Mouse (Mus musculus) lung, postnatal 4 days (tissue): Measurements from ENCODE around the gene Olfr70.

ENCODE experiments used
- DNase-seq, 2 experiments: peaks; one replicate each; pipeline ENCODE4 v3.0.0; 2021

Olfr70 gene

DNA sequence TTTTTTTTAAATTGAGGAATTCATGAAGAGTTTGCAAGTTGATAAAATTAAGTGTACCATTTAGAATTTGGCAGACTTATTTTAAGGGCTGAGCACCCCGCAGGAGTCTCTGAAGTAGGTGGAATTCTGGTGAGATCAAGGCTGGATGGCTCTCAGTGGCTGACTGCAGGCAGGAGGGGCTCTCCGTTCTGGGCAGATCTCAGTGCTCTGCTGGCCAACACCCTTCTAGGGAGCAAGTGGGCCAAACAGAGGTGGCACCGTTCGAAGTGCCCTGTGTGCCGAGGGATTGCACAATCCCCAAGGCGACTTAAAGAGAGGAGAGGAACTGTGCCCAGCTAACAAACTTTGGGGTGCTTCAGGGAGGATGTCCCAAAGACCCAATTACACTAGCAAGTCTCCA lies 9.3 kb upstream of the Olfr70 start, which contains the start of gene Olfr71:
Gene Olfr71 (minus strand): TSS at position 387 of the 400 bp plus-strand sequence.
- peak; percentile 52 to 88 for DNase-seq

DNA sequence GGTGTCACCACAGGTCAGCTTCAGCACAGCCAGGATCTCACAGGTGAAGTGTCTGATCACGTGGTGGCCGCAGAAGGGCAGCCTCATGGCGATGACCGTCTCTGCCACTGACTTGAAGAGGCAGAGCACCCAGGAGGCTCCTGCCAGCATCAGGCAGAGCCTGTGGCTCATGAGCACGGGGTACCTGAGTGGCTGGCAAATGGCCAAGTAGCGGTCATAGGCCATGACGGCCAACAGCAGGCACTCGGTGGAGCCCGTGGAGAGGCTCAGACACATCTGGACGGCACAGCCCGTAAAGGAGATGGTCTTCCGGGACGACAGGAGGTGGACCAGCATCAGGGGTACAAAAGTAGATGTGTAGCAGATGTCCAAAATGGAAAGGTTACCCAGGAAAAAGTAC lies 5.4 kb upstream of the Olfr70 start:
- DNase-seq, result no peak

DNA sequence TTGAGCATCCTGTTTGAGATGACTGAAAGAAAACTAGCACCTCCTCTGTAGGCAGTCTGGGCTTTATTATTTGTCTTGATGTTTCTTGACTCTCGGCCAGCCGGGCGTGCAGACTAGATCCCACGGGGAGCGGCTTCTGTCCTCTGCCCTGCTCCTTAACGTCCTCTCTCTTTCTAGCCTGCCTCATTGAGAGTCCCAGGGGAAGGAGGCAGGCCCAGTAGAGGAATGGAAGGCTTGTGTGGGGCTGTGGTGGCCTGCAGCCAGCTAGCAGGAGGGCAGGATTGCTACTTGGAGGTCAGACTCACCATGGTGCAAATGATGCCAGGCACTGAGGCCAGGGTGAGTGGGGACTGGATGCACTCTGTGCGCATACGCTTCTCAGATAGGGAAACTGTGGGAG lies 3.2 kb upstream of the Olfr70 start:
- DNase-seq, result peak in 1 of 2 experiments; percentile 64

DNA sequence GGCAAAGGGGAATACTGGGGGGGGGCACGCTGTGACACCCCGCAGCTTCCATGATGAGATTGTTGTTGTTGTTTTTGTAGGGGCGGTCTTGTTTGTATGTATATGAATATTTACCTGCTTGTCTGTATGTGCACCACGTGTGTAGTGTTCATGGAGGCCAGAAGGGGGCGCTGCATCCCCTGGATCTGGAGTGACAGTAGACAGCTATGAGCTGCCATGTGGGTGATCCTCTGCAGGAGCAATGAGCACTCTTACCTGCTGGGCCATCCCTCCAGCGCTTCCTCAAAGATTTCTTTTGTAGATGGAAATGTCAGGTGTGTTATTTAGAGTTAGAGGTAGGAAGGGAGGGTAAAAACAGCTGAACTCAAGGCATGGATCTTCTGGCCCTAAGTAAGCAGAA lies 2.8 kb upstream of the Olfr70 start:
- DNase-seq, result no peak

DNA sequence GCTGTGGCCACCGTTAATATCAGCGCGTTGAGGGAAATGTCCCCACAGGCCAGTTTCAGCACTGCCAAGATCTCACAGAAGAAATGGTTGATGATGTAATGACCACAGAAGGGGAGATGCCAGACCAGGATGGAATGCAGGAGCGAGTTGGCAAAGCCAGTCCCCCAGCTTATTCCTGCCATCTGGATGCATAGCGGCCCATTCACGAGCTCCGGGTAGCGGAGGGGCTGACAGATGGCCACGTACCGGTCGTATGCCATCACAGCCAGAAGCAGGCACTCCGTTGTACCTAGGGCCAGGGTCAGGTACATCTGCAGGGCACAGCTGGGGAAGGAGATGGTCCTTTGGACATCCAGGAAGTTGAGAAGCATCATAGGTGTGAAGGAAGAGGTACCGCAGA lies 4.0 kb downstream of the Olfr70 start:
- DNase-seq, result no peak

DNA sequence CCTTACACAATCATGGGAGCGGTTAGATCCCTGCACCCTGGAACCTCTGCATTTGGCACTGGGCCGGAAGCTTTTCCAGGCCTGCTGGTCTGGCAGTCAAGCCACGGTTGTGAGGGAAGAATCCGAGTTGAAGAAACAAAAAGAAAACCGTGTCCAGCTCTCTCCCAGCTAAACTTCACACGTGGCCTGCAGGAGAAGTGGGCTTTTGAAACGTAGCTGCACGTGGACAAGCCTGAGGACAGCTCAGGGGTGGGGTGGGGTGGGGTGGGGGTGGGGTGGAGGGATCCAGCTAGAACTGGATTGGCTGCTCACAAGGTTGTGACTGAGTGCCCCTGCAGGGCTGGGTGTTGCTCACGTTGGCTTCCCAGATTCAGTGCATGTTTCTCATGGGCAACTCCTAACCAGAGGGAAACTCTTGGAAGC lies 5.3 kb downstream of the Olfr70 start:
- DNase-seq, result peak; percentile 53 to 74

DNA sequence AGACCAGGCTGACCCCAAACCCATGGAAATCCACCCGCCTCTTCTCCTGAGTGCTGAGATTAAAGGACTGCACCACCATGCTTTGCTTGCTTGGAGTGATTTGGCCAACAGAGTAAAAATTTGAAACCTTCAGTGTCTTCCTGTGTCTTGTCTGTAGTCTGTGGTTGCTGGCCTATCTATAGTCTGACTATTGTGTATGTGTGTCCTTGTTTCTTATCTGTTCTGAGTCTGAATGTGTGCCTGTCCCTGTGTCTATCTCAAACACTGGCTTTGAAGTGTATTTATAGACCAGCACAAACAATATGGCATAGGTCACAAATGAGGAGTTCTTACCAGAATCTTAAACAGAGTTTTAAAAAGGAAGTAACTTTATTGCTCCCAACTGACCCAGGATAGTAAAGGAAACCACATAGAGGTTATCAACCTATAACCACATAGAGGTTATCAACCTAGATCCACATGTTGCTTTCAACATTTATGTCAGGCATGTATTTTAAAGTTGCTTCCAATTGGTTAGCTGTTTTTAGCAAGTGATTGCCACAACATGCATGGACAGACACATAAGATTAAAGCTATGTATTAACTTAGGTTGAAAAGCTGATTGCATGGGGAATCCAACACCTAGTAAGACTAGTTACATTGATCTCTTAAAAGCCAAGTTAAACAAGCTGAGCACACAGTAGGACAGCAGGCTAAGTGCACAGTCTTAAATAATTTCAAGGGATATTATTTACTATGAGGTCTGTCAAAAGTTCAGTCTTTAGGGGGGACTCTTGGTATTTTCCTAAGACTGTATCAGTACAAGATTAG lies 6.0 kb downstream of the Olfr70 start:
- DNase-seq, result no peak

DNA sequence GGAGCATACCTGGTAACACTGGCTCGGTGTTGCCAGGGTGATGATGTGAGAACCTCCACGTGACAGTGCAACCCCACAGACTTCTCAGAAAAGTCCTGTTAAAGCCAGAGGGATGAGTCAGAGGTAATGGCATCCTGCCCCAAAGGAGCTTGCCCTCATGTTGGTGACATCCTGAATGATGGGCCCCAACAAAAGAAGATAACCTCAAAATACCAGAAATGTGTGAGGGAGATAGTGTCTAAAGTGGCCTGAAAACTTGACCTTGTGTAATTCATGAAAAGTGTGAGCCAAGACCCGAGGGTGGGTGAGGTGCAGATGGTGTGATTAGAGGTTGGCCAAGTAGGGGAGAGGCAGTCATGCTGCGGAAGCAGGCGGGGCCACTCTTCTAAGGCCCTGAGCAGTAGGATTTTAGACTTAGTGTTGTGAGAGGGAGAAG lies 6.8 kb downstream of the Olfr70 start:
- DNase-seq, result peak in 1 of 2 experiments; percentile 63

DNA sequence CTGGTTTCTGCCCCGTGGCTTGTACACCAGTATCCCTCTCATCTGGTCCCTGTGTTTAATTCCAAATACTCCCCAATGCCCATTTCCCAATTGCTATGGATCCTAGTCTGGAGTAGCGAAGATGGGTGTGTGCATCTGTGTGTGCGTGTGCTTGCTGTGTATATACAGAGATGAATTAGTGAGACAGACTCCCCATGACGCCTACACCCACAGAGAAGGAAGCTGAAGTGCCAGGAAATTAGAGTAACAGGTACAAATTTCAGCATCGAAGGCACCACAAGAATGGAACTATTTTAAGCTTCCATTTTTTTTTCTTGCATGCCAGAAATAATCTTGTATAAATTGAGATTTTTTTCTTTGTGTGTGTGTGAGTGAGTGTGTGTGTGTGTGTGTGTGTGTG lies 9.6 kb downstream of the Olfr70 start:
- no peak for DNase-seq

DNA sequence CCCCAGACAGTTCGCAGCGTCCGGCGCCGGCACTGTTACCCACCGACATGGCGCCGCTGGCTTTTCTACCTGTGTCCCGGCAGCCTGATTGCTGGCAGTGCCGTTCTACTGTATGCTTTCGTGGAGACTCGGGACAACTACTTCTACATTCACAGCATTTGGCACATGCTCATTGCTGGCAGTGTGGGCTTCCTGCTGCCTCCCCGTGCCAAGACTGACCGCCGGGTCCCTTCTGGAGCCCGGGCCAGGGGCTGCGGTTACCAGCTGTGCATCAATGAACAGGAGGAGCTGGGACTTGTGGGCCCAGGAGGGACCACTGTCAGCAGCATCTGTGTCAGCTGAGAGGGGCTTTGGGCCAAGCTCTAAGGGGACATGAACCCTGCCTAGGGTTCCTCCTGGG lies 10.6 kb downstream of the Olfr70 start:
- DNase-seq, result no peak

DNA sequence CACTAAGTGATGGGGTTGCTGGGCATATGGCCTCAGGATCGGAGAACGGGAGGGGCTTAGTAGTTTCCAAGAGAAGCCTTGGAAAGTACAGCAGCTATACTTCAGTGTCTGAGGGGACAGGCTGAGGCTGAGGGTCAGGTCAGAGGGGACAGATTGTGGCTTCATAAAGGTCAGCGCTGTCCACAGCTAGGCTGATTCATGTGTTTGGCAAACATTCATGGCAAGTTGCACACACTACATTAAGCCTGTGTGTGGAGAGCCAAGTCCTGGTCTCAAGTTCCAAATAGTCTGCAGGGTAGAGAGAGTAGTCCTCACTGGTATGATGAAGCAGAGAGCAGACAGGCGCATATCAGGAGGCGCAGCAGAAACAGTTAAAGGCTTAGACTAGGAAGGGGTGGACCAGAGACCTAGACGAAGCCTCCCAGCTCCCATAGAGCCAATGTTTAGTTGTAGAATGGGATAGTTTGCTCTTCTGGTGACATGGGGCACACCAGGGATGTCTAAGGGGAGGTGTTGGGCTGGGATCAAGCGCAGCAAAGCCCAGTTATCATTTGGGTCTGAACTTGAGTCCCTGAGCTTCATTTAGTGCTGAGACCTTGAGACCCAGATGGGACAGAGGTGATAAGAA lies 21.1 kb downstream of the Olfr70 start:
- peak in 1 of 2 experiments; percentile 22 for DNase-seq

DNA sequence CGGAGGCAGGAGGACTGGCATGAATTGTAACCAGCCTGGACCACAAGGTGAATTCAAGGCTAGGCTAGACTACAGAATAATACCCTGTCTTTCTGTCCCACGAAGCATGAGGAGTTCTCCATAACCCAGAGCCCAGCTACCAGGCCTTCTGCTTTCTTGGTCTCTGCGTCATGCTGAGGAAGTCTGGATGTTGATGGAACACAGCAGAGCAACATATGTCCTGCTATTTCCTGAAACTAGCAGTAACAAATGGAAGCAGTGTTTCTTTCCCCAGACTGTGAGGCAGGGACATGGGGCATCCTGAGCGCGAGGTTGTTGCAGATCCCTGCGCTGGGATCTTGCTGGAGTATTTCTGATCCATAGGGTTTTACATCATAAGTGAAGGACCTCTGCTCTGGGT lies 22.1 kb downstream of the Olfr70 start:
- DNase-seq, result peak in 1 of 2 experiments; percentile 14

DNA sequence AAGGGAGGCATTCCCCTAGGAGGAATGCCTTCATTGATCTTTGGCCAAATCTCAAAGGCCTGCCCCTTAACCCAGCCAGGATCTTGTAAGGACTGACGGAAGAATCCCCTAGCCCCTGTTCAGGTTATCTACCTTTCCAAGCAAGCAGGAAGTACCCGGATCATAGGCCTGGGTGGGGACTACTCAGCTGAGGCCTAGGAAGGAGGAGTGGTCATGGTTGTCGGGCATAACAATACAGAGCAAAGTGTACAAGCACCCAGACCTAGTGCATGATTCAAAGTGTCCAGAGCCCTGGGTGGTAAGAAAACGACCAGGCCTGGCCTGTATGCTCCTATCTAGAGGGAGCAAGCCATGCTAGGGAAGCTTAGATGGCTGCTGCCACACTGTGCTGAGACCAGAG lies 25.0 kb downstream of the Olfr70 start:
- DNase-seq, result peak in 1 of 2 experiments; percentile 11

DNA sequence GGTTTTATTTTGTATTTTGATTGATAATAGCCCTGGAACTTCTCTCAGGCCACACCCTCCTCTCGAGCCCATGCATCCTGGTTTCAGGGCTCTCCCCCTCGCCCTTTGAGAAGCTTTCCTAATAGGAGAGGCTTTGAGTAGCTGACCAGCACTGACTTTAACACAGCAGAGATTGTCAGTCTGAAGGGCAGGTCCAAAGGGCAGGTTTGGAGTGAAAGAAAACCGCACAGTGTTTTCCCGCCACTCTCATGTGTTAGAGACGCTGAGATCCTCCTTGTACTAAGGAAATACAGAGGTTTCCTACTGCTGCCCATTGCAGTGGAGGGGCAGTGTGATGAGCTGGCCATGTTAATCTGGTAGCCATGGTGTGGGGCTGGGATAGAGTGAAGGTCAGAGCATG lies 25.6 kb downstream of the Olfr70 start:
- no peak for DNase-seq

DNA sequence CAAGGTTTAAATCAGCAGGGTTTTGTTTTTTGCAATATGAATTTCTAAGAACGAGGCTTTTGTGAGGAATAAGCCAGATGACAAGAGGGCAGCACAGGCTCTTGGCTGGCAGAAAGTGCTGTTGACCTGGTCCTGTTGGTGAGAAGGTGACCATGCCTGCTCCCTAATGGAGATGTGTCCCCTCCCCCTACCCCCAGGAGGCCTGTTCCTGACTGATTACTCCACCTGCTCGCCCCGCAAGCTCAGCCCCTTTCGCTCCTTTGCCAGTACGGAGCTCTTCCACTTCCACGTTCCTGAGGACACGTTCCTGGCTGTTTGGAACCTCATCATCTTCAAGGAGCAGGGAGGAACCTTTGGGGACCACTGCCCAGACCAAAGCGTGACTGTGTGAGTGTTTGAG lies 26.9 kb downstream of the Olfr70 start:
- peak in 1 of 2 experiments; percentile 44 for DNase-seq

DNA sequence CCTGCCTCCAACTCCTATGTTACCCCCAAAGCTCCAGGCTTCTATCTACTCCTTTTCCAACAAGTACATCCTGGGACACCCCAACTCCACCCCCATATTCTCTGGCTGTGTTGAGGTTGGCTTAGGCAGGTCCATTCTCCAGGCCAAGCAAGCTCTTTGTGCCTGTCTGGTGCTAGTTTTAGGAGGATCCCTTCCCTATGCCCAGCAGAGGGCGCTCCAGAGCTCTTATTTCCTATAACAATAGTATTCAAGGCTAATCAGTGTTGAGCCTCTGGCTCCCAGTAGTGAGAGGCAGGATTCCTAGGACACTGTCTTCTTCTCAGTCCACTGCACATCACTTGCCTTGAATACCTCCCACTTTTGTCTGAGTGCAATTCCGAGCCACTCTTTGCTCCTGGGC lies 28.5 kb downstream of the Olfr70 start:
- DNase-seq, result peak; percentile 81 to 89

DNA sequence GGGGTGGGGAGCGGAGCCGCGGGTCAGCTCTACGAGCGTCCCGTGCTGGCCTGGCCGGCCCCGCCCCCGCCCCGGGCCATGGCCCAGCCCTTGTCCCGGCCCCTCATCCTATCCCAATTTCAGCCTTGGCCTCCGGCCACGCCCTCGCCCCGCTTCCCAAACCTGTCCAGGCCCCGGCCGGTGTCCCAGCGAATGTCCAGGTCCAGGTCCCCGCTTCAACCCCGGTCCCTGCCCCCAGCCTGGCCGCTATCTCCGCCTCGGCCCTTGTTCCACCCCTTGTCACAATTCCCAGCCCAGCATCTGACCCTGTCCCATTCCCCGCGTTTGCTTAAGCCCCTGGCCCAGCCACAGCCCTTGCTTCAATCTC lies 31.2 kb downstream of the Olfr70 start:
- DNase-seq, result peak; percentile 84 to 88

DNA sequence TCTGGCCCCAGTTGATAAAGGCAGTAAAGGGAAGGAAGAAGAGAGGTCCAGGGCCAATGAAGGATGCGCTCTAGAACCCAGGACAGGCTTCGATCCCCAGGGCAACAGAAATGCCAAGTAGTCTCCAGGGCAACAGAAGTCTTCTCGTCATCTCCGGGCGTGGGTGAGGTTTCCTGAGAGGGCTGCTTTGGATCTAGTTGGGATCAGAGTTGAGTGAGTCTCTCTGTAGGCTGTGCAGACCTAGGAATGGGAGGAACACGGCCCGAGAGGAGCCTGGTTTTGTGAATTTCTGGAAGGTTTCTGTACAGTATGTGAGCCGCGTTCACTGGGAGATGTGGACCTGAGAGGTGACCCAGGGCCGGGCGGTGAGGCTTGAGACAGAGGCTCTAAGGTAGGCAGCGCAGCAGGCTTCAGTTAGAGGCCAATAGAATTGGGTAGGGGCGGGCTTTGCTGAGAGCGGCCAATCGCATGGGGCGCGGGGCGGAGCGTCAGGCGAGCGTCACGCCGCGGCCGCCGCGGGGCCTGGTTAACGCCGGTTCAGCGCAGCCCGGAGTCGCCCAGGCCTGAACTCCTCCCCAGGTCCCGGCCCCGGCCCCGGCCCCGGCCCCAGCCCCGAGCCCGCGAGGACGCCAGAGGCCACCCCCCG lies 31.7 kb downstream of the Olfr70 start, which contains the start of the genes Tmem8b and Fam221b:
Gene Tmem8b (plus strand): TSS at position 190 of the 646 bp plus-strand sequence.
Gene Fam221b (minus strand): TSS at position 364 of the 646 bp plus-strand sequence.
- peak; percentile 93 for DNase-seq

DNA sequence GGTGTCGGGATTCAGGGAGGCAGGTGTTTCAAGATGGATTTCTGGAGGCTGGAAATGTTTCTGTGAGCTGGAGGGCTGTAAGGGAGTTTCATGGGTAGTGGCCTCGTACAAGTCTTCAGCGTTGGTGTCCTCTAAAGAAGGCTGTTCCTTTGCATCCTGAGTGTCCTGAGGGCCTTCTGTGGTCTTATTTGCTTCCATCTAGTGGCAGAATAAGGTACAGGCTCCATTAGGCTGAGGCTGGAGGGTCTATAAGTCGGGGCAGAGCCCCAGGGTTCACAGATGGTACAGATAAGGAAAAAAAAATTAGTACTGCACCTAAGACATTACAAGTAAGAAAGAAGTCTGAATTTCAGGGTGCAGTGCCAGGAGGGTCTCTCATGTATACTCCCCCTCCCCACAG lies 34.2 kb downstream of the Olfr70 start:
- peak in 1 of 2 experiments; percentile 29 for DNase-seq

DNA sequence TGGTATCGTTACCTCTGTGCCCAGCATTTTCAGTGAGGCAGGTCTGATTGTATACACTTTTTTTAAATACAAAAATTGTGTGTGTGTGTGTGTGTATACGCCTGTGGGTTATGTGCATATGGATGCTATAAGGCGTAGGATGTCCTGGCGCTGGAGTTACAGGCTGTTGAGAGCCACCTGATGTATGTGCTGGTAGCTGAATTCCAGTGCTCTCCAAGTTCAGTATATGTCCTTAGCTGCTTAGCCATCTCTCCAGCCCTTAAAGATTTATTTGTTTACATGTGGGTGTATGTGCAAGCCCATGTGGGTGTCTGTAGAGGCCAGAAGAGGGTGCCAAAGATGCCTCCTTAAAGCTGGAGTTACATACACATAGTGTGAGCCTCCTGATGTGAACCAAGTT lies 43.5 kb downstream of the Olfr70 start:
- no peak for DNase-seq

DNA sequence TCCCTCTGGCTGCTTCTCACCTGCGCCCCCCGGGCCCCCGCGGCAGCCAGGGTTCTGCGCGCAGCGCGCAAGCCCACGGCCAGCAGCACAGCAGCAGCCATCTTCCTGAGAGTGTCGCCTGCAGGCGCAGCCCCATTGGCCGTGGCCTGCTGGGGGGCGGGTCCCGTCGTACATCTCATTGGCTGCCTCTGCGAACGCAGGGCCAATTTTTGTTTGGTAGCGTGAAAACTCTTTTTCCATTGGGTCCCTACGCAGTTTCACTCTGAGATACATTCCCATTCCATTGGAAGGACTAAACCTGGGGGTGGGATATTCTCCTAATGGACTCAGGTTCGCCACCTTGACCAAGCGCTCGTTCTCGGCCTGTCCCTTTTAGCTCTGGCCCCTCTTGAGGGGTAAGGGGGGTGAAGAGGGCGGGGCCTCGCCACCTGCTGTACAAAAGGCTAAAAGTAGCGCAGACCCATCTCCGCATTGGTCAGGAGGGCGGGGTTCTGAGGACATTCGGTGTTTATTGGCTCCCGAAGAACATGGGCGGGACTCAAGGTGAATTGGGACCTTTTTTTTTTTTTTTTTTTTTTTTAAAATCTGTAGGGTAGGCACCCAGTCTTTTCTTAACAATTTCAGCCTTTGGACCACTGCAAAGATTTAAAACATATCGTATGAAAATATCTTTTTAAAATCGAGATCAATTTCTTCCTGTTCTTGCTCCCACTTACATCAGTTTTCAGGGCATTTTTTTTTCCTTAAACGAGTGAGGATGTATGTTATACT lies 44.1 kb downstream of the Olfr70 start, which contains the start of gene Hint2:
Gene Hint2 (minus strand): TSS at position 128 of the 771 bp plus-strand sequence.
- peak; percentile 94 to 96 for DNase-seq

DNA sequence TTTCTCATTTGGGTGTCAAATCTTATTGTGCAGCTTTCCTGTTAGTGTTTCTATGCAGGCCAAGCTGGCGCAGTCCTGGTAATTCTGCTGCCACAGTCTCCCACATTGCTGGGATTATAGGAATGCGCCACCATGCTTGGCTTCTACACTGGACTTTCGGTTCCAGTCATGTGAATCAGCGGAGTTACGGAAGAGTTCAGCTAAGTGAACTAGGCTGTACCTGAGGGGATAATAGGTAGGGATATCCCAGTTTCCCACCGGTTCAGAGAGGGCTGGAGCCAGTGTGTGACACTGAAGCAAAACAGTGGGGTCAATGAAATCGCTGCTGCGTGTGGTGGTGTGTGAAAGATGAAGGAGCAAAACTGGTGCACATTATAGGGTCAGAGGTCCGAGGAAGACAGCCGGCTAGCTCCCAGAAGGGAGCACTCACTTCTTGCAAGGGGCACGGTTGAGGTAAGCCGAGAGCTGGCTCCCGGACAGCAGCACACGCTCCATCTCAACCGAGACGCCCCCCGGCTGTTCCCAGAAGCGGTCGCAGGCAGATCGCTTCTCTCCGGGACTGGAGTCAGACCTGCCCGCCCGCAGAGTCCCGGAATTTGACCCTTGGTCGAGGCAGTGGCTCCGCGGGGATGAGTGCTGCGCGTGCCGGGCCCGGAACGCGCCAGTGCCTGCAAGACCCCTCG lies 44.8 kb downstream of the Olfr70 start:
- DNase-seq, result no peak
